Mouse (Mus musculus): Measurements from ENCODE around the gene Fbxo44. TPM values are rescaled to one million over a fixed set of nuclear protein-coding genes. Genes with fewer than 3 reads are reported as not detected.

Gene Fbxo44
- polyA plus RNA-seq, 1 experiment from 2014 or later, result 2.9 TPM

GRCm38 (mm10) chr4:148130561-148131413, 29.5 kb downstream of the Fbxo44 start, which contains the start of gene Draxin:
Draxin (minus strand) TSS chr4:148130698.
- peaks cover 55% of the 10 kb centered on the region for H3K27me3 ChIP-seq (replicated peaks; ENCODE audit: control insufficient read depth, insufficient read depth, low read length)
- DNase-seq (ENCODE audit: low spot score) (no peak), ATAC-seq (replicated peaks; ENCODE audit: low FRiP score) (peak; percentile 68)
- H3K4me3 ChIP-seq (ENCODE audit: low read depth, low read length), result peak within 1 kb of the TSS; percentile 54
- 1% methylated on average over 73 of the region's 87 CpGs for WGBS
- peak within 1 kb of the TSS; percentile 52 for H3K9ac ChIP-seq (ENCODE audit: low read depth, low read length)
- H3K36me3 ChIP-seq (ENCODE audit: control insufficient read depth, insufficient read depth, low read length), result no peaks in the 10 kb centered on the region
- peak within 1 kb of the TSS; percentile 80 for H3K4me2 ChIP-seq
- H3K27ac ChIP-seq (ENCODE audit: low read depth, low read length), result no peak within 1 kb of the TSS
- no peaks in the 10 kb centered on the region for H3K9me3 ChIP-seq (ENCODE audit: control insufficient read depth, low read length)
- no peaks in the 10 kb centered on the region for H3K4me1 ChIP-seq (replicated peaks; ENCODE audit: control insufficient read depth, insufficient read depth, low read length)

GRCm38 (mm10) chr4:148130133-148130532, 30.1 kb downstream of the Fbxo44 start, which contains the start of gene Mad2l2:
Mad2l2 (plus strand) TSS chr4:148130384.
- peaks cover 55% of the 10 kb centered on the region for H3K27me3 ChIP-seq (replicated peaks; ENCODE audit: control insufficient read depth, insufficient read depth, low read length)
- H3K4me2 ChIP-seq, result peak within 1 kb of the TSS; percentile 80
- H3K9ac ChIP-seq (ENCODE audit: low read depth, low read length), result peak within 1 kb of the TSS; percentile 52
- no peaks in the 10 kb centered on the region for H3K4me1 ChIP-seq (replicated peaks; ENCODE audit: control insufficient read depth, insufficient read depth, low read length)
- H3K4me3 ChIP-seq (ENCODE audit: low read depth, low read length), result peak within 1 kb of the TSS; percentile 54
- WGBS, result 4% methylated on average over 18 of the region's 18 CpGs
- H3K36me3 ChIP-seq (ENCODE audit: control insufficient read depth, insufficient read depth, low read length), result no peaks in the 10 kb centered on the region
- H3K27ac ChIP-seq (ENCODE audit: low read depth, low read length), result no peak within 1 kb of the TSS
- peak; percentile 20; the same call in 1 of the 2 replicates for ATAC-seq (replicated peaks; ENCODE audit: low FRiP score)
- DNase-seq (ENCODE audit: low spot score), result no peak
- H3K9me3 ChIP-seq (ENCODE audit: control insufficient read depth, low read length), result no peaks in the 10 kb centered on the region

- Histone ChIP-seq H3K4me2 (no peak overlapping the region), H3K4me3 (ENCODE audit: low read depth, low read length) (no peak overlapping the region), H3K4me1 (replicated peaks; ENCODE audit: control insufficient read depth, insufficient read depth, low read length) (no peaks in the 10 kb centered on the region), H3K27me3 (replicated peaks; ENCODE audit: control insufficient read depth, insufficient read depth, low read length) (peaks cover 55% of the 10 kb centered on the region), H3K36me3 (ENCODE audit: control insufficient read depth, insufficient read depth, low read length) (no peaks in the 10 kb centered on the region), H3K9me3 (ENCODE audit: control insufficient read depth, low read length) (no peaks in the 10 kb centered on the region), H3K9ac (ENCODE audit: low read depth, low read length) (no peak overlapping the region), H3K27ac (ENCODE audit: low read depth, low read length) (no peak overlapping the region)
- ATAC-seq (replicated peaks; ENCODE audit: low FRiP score), result no peak
- no peak for DNase-seq (ENCODE audit: low spot score)
- 37% methylated on average over 2 of the region's 2 CpGs for WGBS
Measured at GRCm38 (mm10) chr4:148128672-148129071, 31.6 kb downstream of the Fbxo44 start.

GRCm38 (mm10) chr4:148128241-148128640, 32.0 kb downstream of the Fbxo44 start:
- WGBS, result 72% methylated on average over 1 of the region's 1 CpGs
- DNase-seq (ENCODE audit: low spot score) (no peak), ATAC-seq (replicated peaks; ENCODE audit: low FRiP score) (no peak)
- no peak overlapping the region for H3K27ac ChIP-seq (ENCODE audit: low read depth, low read length)
- H3K27me3 ChIP-seq (replicated peaks; ENCODE audit: control insufficient read depth, insufficient read depth, low read length), result peaks cover 55% of the 10 kb centered on the region
- no peaks in the 10 kb centered on the region for H3K4me1 ChIP-seq (replicated peaks; ENCODE audit: control insufficient read depth, insufficient read depth, low read length)
- no peaks in the 10 kb centered on the region for H3K9me3 ChIP-seq (ENCODE audit: control insufficient read depth, low read length)
- no peak overlapping the region for H3K9ac ChIP-seq (ENCODE audit: low read depth, low read length)
- H3K36me3 ChIP-seq (ENCODE audit: control insufficient read depth, insufficient read depth, low read length), result no peaks in the 10 kb centered on the region
- H3K4me3 ChIP-seq (ENCODE audit: low read depth, low read length), result no peak overlapping the region
- H3K4me2 ChIP-seq, result no peak overlapping the region

- no peak for DNase-seq (ENCODE audit: low spot score)
- no peaks in the 10 kb centered on the region for H3K36me3 ChIP-seq (ENCODE audit: control insufficient read depth, insufficient read depth, low read length)
- 70% methylated on average over 3 of the region's 3 CpGs for WGBS
- no peak for ATAC-seq (replicated peaks; ENCODE audit: low FRiP score)
- H3K27me3 ChIP-seq (replicated peaks; ENCODE audit: control insufficient read depth, insufficient read depth, low read length), result peaks cover 12% of the 10 kb centered on the region
- no peaks in the 10 kb centered on the region for H3K9me3 ChIP-seq (ENCODE audit: control insufficient read depth, low read length)
- H3K4me1 ChIP-seq (replicated peaks; ENCODE audit: control insufficient read depth, insufficient read depth, low read length), result no peaks in the 10 kb centered on the region
- H3K4me3 ChIP-seq (ENCODE audit: low read depth, low read length), result no peak overlapping the region
- H3K4me2 ChIP-seq, result no peak overlapping the region
- no peak overlapping the region for H3K27ac ChIP-seq (ENCODE audit: low read depth, low read length)
- no peak overlapping the region for H3K9ac ChIP-seq (ENCODE audit: low read depth, low read length)
Measured at GRCm38 (mm10) chr4:148122694-148123066, 37.6 kb downstream of the Fbxo44 start.

GRCm38 (mm10) chr4:148121982-148122693, 38.1 kb downstream of the Fbxo44 start:
- ATAC-seq (replicated peaks; ENCODE audit: low FRiP score) (no peak), DNase-seq (ENCODE audit: low spot score) (no peak)
- Histone ChIP-seq H3K9ac (ENCODE audit: low read depth, low read length) (no peak overlapping the region), H3K27me3 (replicated peaks; ENCODE audit: control insufficient read depth, insufficient read depth, low read length) (peaks cover 7% of the 10 kb centered on the region), H3K27ac (ENCODE audit: low read depth, low read length) (no peak overlapping the region), H3K4me2 (no peak overlapping the region), H3K36me3 (ENCODE audit: control insufficient read depth, insufficient read depth, low read length) (no peaks in the 10 kb centered on the region), H3K4me3 (ENCODE audit: low read depth, low read length) (no peak overlapping the region), H3K9me3 (ENCODE audit: control insufficient read depth, low read length) (no peaks in the 10 kb centered on the region), H3K4me1 (replicated peaks; ENCODE audit: control insufficient read depth, insufficient read depth, low read length) (no peaks in the 10 kb centered on the region)
- 31% methylated on average over 6 of the region's 6 CpGs for WGBS

- Histone ChIP-seq H3K4me2 (no peak overlapping the region), H3K36me3 (ENCODE audit: control insufficient read depth, insufficient read depth, low read length) (no peaks in the 10 kb centered on the region), H3K9ac (ENCODE audit: low read depth, low read length) (no peak overlapping the region), H3K4me1 (replicated peaks; ENCODE audit: control insufficient read depth, insufficient read depth, low read length) (no peaks in the 10 kb centered on the region), H3K4me3 (ENCODE audit: low read depth, low read length) (no peak overlapping the region), H3K27me3 (replicated peaks; ENCODE audit: control insufficient read depth, insufficient read depth, low read length) (peaks cover 5% of the 10 kb centered on the region), H3K27ac (ENCODE audit: low read depth, low read length) (no peak overlapping the region), H3K9me3 (ENCODE audit: control insufficient read depth, low read length) (no peaks in the 10 kb centered on the region; the same call in 1 of the 2 replicates)
- ATAC-seq (replicated peaks; ENCODE audit: low FRiP score) (no peak), DNase-seq (ENCODE audit: low spot score) (no peak)
- WGBS, result 81% methylated on average over 4 of the region's 4 CpGs
Measured at GRCm38 (mm10) chr4:148121362-148121761, 38.9 kb downstream of the Fbxo44 start.

- peaks cover 5% of the 10 kb centered on the region for H3K27me3 ChIP-seq (replicated peaks; ENCODE audit: control insufficient read depth, insufficient read depth, low read length)
- no peak overlapping the region for H3K4me2 ChIP-seq
- 74% methylated on average over 9 of the region's 9 CpGs for WGBS
- H3K36me3 ChIP-seq (ENCODE audit: control insufficient read depth, insufficient read depth, low read length), result no peaks in the 10 kb centered on the region
- no peaks in the 10 kb centered on the region; the same call in 1 of the 2 replicates for H3K9me3 ChIP-seq (ENCODE audit: control insufficient read depth, low read length)
- H3K9ac ChIP-seq (ENCODE audit: low read depth, low read length), result no peak overlapping the region
- H3K27ac ChIP-seq (ENCODE audit: low read depth, low read length), result no peak overlapping the region
- no peaks in the 10 kb centered on the region for H3K4me1 ChIP-seq (replicated peaks; ENCODE audit: control insufficient read depth, insufficient read depth, low read length)
- DNase-seq (ENCODE audit: low spot score) (no peak), ATAC-seq (replicated peaks; ENCODE audit: low FRiP score) (no peak)
- H3K4me3 ChIP-seq (ENCODE audit: low read depth, low read length), result no peak overlapping the region
Measured at GRCm38 (mm10) chr4:148120555-148120954, 39.7 kb downstream of the Fbxo44 start.

Measured in liver, embryonic 11.5 days (tissue).